Mouse (Mus musculus) hindbrain, embryonic 16.5 days (tissue): ENCODE data around the gene Gga2. TPM values are rescaled to one million over a fixed set of nuclear protein-coding genes. Genes with fewer than 3 reads are reported as not detected.

Source experiments
- ATAC-seq: fragments of 200-750 bp; cut with Nextera tagmentation; 2 replicates; pipeline ENCODE4 v1.8.0; 2017; ENCODE audit warnings: moderate TSS enrichment, moderate library complexity
- H3K27ac ChIP-seq: fragments of 300-500 bp; sonication (generic); 2 replicates; pipeline ENCODE4 v1.5.1; 2014; ENCODE audit warnings: low read depth, mild to moderate bottlenecking, control low read depth, low read length, moderate library complexity
- H3K27me3 ChIP-seq: fragments of 300-500 bp; sonication (generic); replicated peaks from 2 replicates; pipeline ENCODE4 v1.6.1; 2014; ENCODE audit warnings: low read length; ENCODE audit not compliant: control insufficient read depth, insufficient read depth
- H3K36me3 ChIP-seq: fragments of 300-500 bp; sonication (generic); 2 replicates; pipeline ENCODE4 v1.6.1; 2014; ENCODE audit warnings: mild to moderate bottlenecking, low read length, moderate library complexity, mixed read lengths; ENCODE audit not compliant: control insufficient read depth, insufficient read depth
- H3K4me1 ChIP-seq: fragments of 300-500 bp; sonication (generic); 2 replicates; pipeline ENCODE4 v1.6.1; 2014; ENCODE audit warnings: low read depth, low read length; ENCODE audit not compliant: control insufficient read depth, insufficient read depth
- H3K4me2 ChIP-seq: fragments of 300-500 bp; sonication (generic); 2 replicates; pipeline ENCODE4 v1.6.1; 2014; ENCODE audit warnings: mild to moderate bottlenecking, low read length, control low read depth, moderate library complexity
- H3K4me3 ChIP-seq: fragments of 300-500 bp; sonication (generic); 2 replicates; pipeline ENCODE4 v1.5.1; 2014; ENCODE audit warnings: mild to moderate bottlenecking, low read length, control low read depth, moderate library complexity
- H3K9ac ChIP-seq: fragments of 300-500 bp; sonication (generic); 2 replicates; pipeline ENCODE4 v1.6.1; 2014; ENCODE audit warnings: low read depth, mild to moderate bottlenecking, control low read depth, low read length, moderate library complexity
- H3K9me3 ChIP-seq: fragments of 300-500 bp; sonication (generic); 2 replicates; pipeline ENCODE4 v1.6.1; 2014; ENCODE audit warnings: mild to moderate bottlenecking, low read length, moderate library complexity; ENCODE audit not compliant: control insufficient read depth
- WGBS: fragments of 180-500 bp; shearing (Covaris S2); extraction: QIAGEN DNeasy Blood & Tissue Kit; methylation state at CpG from one replicate; pipeline ENCODE4 v1.1.7; 2014; 5-methylcytosine and 5-hydroxymethylcytosine counted together
- polyA plus RNA-seq: library from polyadenylated mRNA; unstranded; fragments of >200 nt; fragmentation: Nextera tagmentation; extraction: Ambion mirVana; gene quantifications from 2 replicates; pipeline ENCODE4 v1.2.1, GENCODE M21; 2015

Gga2 gene
- polyA plus RNA-seq, 1 experiment from 2014 or later = 46.5 TPM

DNA sequence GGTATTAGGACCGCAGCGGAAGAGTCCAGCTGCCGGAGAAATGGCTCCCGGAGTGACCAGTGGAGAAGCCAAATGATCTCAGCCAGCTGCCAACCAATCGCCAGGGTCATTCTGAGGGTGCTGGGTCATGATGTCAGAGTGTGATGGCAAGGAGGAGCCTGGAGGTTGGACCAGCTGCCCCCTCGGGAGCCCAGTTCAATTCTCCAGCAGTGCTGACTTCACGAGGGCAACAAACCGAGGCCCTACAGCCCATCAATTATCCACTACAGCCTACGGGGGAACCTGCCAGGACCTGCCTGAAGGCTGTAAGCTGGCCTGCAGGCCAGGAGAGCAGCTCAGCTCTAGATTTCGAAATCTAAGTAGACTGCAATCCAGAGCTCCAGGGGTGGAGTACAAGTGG is 5.3 kb downstream of the Gga2 start:
- Histone ChIP-seq H3K9ac (peak overlapping the region; percentile 35; the same call in 1 of the 2 replicates), H3K4me2 (no peak overlapping the region; the same call in 1 of the 2 replicates), H3K4me3 (no peak overlapping the region), H3K27ac (no peak overlapping the region), H3K4me1 (peaks cover 29% of the 10 kb centered on the region), H3K9me3 (no peaks in the 10 kb centered on the region), H3K27me3 (no peaks in the 10 kb centered on the region), H3K36me3 (peaks cover 12% of the 10 kb centered on the region)
- no peak for ATAC-seq
- WGBS = 56% methylated on average over 10 of the region's 10 CpGs

DNA sequence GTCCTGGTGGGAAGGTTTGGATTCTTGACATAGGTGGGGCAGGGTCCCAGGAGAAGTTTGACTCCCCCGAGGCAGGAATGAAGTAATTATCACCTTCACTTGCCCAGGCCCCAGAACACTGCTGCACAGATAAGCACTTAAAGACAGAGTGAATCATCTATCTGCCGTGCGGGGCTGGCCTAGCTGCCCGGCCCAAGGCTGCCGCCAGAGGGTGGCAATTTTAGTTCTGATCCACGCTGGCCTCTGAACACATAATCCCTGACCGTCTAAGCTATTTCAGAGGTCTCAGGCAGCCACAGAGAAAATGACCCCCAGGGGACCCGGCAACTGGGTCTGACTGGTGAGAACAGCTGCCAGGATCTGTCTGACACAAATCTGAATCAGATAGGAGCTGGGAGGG is 5.9 kb downstream of the Gga2 start:
- Histone ChIP-seq H3K9me3 (no peaks in the 10 kb centered on the region), H3K4me3 (no peak overlapping the region), H3K4me2 (no peak overlapping the region; the same call in 1 of the 2 replicates), H3K9ac (no peak overlapping the region), H3K36me3 (peaks cover 12% of the 10 kb centered on the region), H3K27me3 (no peaks in the 10 kb centered on the region), H3K27ac (no peak overlapping the region), H3K4me1 (peaks cover 29% of the 10 kb centered on the region)
- ATAC-seq = no peak
- WGBS = 57% methylated on average over 8 of the region's 8 CpGs

DNA sequence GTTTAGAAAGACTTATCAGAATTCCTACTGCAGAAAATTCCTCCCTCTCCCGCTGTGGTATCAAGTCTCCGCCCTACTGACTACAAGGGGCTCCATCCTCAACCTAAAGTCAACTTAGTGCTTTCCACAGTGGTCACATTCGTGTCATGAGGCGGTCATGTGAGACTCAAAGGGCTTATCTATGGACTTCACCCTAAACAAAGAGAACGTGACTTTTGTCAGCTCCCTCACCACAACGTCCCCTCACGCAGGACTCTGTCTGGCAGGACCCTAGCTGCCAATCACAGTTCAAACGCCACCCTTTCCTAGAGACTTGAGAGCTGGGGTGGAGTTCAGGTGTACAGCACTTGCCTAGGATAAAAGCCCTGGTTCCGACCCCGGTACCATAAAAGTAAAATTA is 8.1 kb downstream of the Gga2 start:
- Histone ChIP-seq H3K4me3 (no peak overlapping the region), H3K27ac (no peak overlapping the region), H3K4me2 (no peak overlapping the region), H3K27me3 (no peaks in the 10 kb centered on the region), H3K9ac (no peak overlapping the region), H3K4me1 (peaks cover 14% of the 10 kb centered on the region), H3K9me3 (no peaks in the 10 kb centered on the region), H3K36me3 (peaks cover 27% of the 10 kb centered on the region)
- ATAC-seq = no peak
- 93% methylated on average over 10 of the region's 10 CpGs for WGBS

DNA sequence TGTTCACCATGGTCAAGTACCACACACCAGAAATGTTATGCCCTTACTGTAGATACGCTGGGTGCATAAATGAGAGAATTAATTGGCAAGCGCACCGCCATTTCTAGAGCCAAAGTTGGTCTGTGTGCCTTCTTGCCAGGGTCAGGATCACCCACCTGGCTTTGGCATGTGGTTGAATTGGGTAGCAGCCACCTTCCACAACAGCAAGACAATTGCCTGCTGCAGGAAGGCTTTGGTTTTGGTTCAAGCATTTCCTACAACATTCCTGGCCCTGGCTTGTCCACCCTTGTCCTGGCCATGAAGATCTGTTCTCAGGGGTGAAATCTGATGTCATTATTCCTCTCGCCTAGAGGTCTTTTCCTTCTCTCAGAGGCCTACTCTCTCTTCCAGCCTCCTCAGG is 8.7 kb downstream of the Gga2 start:
- WGBS = 95% methylated on average over 4 of the region's 4 CpGs
- no peak for ATAC-seq
- no peaks in the 10 kb centered on the region for H3K9me3 ChIP-seq
- no peaks in the 10 kb centered on the region for H3K27me3 ChIP-seq
- no peak overlapping the region for H3K4me2 ChIP-seq
- peaks cover 30% of the 10 kb centered on the region for H3K36me3 ChIP-seq
- no peak overlapping the region for H3K27ac ChIP-seq
- peaks cover 14% of the 10 kb centered on the region for H3K4me1 ChIP-seq
- no peak overlapping the region for H3K9ac ChIP-seq
- H3K4me3 ChIP-seq = no peak overlapping the region

DNA sequence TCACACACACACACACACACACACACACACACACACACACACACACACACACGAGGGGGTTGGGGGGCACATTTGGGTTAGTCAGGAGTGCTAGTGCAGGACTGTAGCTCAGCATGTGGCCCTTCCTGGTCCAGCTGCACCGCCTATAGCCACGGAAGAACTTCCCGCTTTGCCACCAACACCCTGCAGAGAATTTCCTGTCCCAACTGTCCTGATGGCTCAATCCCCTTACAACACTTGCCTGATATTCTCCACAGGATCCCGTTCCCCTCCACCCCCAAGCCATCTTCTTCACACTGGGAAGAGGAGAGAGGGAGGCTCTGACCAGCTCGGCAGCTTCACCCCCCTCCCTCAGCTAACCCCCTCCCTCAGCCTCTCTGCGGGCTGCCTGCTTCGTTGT is 20.6 kb downstream of the Gga2 start:
- H3K27me3 ChIP-seq = no peaks in the 10 kb centered on the region
- H3K9me3 ChIP-seq = no peaks in the 10 kb centered on the region
- 75% methylated on average over 8 of the region's 8 CpGs for WGBS
- H3K4me1 ChIP-seq = no peaks in the 10 kb centered on the region
- ATAC-seq = no peak
- no peak overlapping the region for H3K9ac ChIP-seq
- no peak overlapping the region for H3K27ac ChIP-seq
- no peak overlapping the region for H3K4me3 ChIP-seq
- H3K36me3 ChIP-seq = peaks cover 38% of the 10 kb centered on the region
- no peak overlapping the region for H3K4me2 ChIP-seq

DNA sequence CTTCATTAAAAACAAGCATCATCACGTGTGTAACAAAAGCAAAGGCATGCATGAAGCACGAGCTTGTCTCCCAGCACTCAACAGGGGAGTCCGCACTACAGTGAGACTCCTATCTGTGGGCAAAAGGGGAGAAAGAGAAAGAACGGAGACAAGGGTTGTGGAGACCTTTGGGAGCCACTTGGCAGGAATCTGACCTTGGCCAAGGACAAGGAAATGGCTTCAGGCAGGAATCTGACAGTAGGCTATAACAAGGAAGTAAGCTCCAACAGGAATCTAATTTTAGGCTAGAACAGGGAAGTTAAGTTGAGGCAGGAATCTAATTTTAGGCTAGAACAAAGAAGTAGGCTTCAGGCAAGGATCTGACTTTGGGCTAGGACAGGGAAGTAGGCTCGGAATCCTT is 25.1 kb downstream of the Gga2 start:
- H3K9ac ChIP-seq = no peak overlapping the region
- no peak overlapping the region for H3K4me3 ChIP-seq
- no peaks in the 10 kb centered on the region for H3K27me3 ChIP-seq
- ATAC-seq = no peak
- H3K4me2 ChIP-seq = no peak overlapping the region
- H3K4me1 ChIP-seq = no peaks in the 10 kb centered on the region
- H3K9me3 ChIP-seq = no peaks in the 10 kb centered on the region
- H3K36me3 ChIP-seq = peaks cover 41% of the 10 kb centered on the region
- H3K27ac ChIP-seq = no peak overlapping the region
- WGBS = 92% methylated on average over 5 of the region's 5 CpGs

DNA sequence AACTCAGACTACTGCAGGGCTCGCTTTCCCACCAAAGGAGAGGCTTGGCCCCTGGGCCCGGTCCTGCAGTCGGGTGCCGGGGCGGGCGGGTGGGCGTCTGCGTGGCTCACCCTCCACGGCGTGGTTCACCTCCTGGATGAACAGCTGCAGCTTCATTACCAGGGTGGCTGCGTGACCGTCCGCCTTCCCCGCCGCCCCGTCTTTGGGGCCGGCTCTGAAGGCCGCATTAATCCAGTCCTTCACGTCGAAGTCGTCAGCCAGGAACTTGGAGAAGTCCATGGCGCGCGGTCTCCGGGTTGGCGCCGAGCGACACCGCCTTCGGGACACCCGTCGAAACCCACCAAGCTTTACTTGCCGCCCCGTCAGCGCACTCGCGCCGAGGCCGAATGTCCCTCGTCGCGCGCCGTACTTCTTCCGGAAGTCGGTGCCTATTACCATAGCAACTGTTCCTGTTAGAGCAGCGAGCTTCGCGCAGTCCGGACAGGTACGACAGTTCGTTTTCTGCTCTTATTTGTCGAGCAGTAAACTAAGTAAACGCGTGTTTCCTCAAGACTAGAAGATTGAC is 39.6 kb downstream of the Gga2 start, which contains the start of gene Cog7:
Gene Cog7 (minus strand): TSS at position 405 of the 565 bp plus-strand sequence.
- ATAC-seq = peak; percentile 89
- under 1% methylated on average over 49 of the region's 55 CpGs for WGBS
- Histone ChIP-seq H3K27ac (no peak within 1 kb of the TSS), H3K9ac (peak within 1 kb of the TSS; percentile 68), H3K4me3 (peak within 1 kb of the TSS; percentile 61), H3K27me3 (no peaks in the 10 kb centered on the region), H3K4me1 (peaks cover 14% of the 10 kb centered on the region), H3K36me3 (no peaks in the 10 kb centered on the region), H3K4me2 (peak within 1 kb of the TSS; percentile 64), H3K9me3 (no peaks in the 10 kb centered on the region)

DNA sequence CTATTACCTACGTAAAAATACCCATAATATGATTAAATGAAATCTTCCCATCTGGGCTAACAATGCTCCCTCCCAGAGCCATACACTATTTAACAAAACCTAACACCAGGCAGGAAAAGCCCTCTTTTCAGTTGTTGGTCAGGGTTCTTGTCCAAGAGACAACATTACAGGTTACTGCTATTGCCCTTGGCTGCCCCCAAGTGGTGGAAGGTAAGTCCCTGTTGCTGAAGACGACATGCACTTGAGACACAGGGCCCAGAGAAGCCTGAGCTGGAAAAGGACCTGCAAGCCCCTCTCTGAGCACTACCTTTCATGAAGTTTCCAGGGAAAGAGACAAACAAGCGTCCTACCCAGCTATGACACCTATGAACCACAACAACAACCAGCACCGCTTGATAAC is 46.0 kb downstream of the Gga2 start:
- H3K27me3 ChIP-seq = no peaks in the 10 kb centered on the region
- no peak overlapping the region for H3K4me3 ChIP-seq
- WGBS = 54% methylated on average over 4 of the region's 4 CpGs
- H3K9me3 ChIP-seq = no peaks in the 10 kb centered on the region
- peaks cover 10% of the 10 kb centered on the region for H3K36me3 ChIP-seq
- H3K4me2 ChIP-seq = no peak overlapping the region
- no peak for ATAC-seq
- H3K4me1 ChIP-seq = peaks cover 3% of the 10 kb centered on the region; the same call in 1 of the 2 replicates
- no peak overlapping the region for H3K27ac ChIP-seq
- H3K9ac ChIP-seq = no peak overlapping the region

DNA sequence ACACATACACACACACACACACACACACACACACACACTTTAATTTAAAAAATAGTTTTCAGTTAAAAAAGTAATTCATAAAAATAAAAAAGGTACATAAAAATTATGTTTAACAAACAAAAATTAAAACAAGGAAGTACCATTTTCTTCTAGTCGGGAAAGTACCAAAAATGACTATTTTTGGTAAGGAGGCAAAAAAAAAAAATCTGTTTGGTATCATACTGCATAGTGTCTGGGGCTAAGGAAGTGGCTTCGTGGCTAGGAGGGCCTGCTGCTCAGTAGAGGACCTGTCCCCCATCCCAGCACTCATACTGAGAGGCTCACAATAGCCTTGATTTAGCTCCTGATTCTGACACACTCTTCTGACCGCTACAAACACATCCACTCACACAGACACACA is 49.3 kb downstream of the Gga2 start:
- Histone ChIP-seq H3K4me3 (no peak overlapping the region), H3K27ac (no peak overlapping the region), H3K9me3 (no peaks in the 10 kb centered on the region), H3K9ac (no peak overlapping the region), H3K4me1 (no peaks in the 10 kb centered on the region), H3K36me3 (peaks cover 12% of the 10 kb centered on the region), H3K4me2 (no peak overlapping the region), H3K27me3 (no peaks in the 10 kb centered on the region)
- WGBS = 80% methylated on average over 3 of the region's 3 CpGs
- ATAC-seq = no peak

DNA sequence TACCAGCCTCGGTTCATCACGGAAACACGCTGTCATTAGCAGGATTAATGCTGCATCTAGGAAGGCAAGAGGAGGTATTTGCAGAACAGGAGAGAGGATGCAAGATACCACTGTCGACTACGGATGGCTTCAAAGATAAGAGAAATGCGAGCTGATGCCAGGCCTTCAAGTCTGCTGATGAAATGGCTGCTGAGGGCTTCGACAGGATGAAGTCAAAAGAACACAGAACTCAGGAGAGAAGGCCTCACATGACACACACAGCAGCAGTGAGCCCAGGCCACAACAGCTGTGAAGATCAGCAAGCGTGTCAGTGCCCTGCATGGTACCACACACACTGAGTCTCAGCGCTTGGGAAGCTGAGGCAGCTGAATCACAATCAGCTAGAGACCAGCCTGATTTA is 50.8 kb downstream of the Gga2 start:
- 91% methylated on average over 9 of the region's 9 CpGs for WGBS
- Histone ChIP-seq H3K27ac (no peak overlapping the region), H3K9ac (no peak overlapping the region), H3K27me3 (no peaks in the 10 kb centered on the region), H3K4me2 (no peak overlapping the region), H3K36me3 (peaks cover 12% of the 10 kb centered on the region), H3K4me1 (no peaks in the 10 kb centered on the region), H3K4me3 (no peak overlapping the region), H3K9me3 (no peaks in the 10 kb centered on the region)
- ATAC-seq = no peak
